Mouse (Mus musculus) kidney, adult 2 months (tissue): ENCODE measurements around the gene Ube2c. TPM values are rescaled to one million over a fixed set of nuclear protein-coding genes. Genes with fewer than 3 reads are reported as not detected.

Source experiments
- DNase-seq: peaks from one replicate; pipeline ENCODE4 v3.0.0; 2021
- H3K27ac ChIP-seq: fragments of 200-500 bp; 2 replicates; pipeline ENCODE4 v1.5.1; 2012; ENCODE audit warnings: low read depth, low read length, control low read depth, inconsistent platforms; ENCODE audit not compliant: insufficient read depth
- H3K27me3 ChIP-seq: fragments of 200-500 bp; replicated peaks from 2 replicates; pipeline ENCODE4 v1.6.1; 2012; ENCODE audit warnings: mild to moderate bottlenecking, moderate library complexity, low read length, inconsistent platforms; ENCODE audit not compliant: control insufficient read depth, insufficient read depth
- H3K36me3 ChIP-seq: fragments of 200-500 bp; 2 replicates; pipeline ENCODE4 v1.6.1; 2012; ENCODE audit warnings: mild to moderate bottlenecking, moderate library complexity, low read length, inconsistent platforms; ENCODE audit not compliant: control insufficient read depth, insufficient read depth
- H3K4me1 ChIP-seq: fragments of 200-500 bp; 2 replicates; pipeline ENCODE4 v1.6.1; 2011; ENCODE audit warnings: low read length; ENCODE audit not compliant: control insufficient read depth, insufficient read depth
- H3K4me3 ChIP-seq: fragments of 200-500 bp; 2 replicates; pipeline ENCODE4 v1.5.1; 2011; ENCODE audit warnings: mild to moderate bottlenecking, low read depth, low read length, control low read depth; ENCODE audit not compliant: insufficient read depth
- CTCF ChIP-seq: fragments of 200-500 bp; conservative IDR thresholded peaks from 2 replicates; pipeline ENCODE4 v1.5.1; 2011; ENCODE audit warnings: low read depth, mild to moderate bottlenecking, control low read depth, low read length, moderate library complexity, mixed read lengths; ENCODE audit not compliant: insufficient read depth, insufficient read length
- POLR2A ChIP-seq: fragments of 200-500 bp; IDR thresholded peaks from one replicate; pipeline ENCODE4 v1.6.1; 2011; ENCODE audit warnings: low read depth, low read length, control low read depth
- WGBS: fragments of 180-500 bp; shearing (Covaris S2); methylation state at CpG from one replicate; pipeline ENCODE4 v1.1.7; 2018; 5-methylcytosine and 5-hydroxymethylcytosine counted together
- polyA plus RNA-seq: library from polyadenylated mRNA; depleted of rRNA; stranded (reverse); fragments of >200 nt; gene quantifications from 2 replicates; pipeline ENCODE4 v1.2.3, GENCODE M21; 2012; rRNA removed

Ube2c gene
- polyA plus RNA-seq, 1 experiment = 6.6 TPM

DNA sequence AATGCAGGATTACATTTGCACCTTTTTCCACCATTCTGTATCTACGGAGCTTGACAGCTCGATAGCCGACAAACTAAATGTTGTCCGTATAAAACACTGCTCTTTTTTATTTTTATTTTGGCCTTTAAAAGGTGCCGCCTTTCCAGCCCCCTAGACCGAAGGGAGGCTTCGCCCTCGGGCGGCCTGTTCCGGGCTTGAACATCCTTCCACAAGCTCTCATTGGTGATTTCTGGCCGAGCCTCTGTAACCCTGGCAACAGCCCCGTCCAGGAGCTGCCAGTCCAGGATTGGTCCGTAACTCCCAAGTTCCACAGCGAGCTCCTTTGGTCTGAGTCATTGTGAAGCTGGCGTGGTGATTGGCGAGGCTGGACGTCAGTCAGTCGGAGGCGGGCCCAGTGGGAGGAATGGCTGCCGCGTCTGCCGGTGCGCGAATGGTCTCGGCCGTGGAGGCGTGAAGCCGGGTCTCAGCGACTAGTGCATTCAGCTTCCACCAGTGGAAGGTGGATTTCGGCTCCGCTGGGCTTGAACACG is 53.0 kb downstream of the Ube2c start, which contains the start of gene Zswim1:
Zswim1 (plus strand) TSS at position 51 of the 530 bp plus-strand sequence.
- Histone ChIP-seq H3K4me3 (peak within 1 kb of the TSS; percentile 70), H3K27ac (peak within 1 kb of the TSS; percentile 33; the same call in 1 of the 2 replicates), H3K36me3 (peaks cover 3% of the 10 kb centered on the region; the same call in 1 of the 2 replicates), H3K4me1 (no peaks in the 10 kb centered on the region; the same call in 1 of the 2 replicates), H3K27me3 (no peaks in the 10 kb centered on the region)
- WGBS = 1% methylated on average over 32 of the region's 32 CpGs
- peak; percentile 100 for DNase-seq
- TF ChIP-seq CTCF (no peak), POLR2A (peak; percentile 91)

DNA sequence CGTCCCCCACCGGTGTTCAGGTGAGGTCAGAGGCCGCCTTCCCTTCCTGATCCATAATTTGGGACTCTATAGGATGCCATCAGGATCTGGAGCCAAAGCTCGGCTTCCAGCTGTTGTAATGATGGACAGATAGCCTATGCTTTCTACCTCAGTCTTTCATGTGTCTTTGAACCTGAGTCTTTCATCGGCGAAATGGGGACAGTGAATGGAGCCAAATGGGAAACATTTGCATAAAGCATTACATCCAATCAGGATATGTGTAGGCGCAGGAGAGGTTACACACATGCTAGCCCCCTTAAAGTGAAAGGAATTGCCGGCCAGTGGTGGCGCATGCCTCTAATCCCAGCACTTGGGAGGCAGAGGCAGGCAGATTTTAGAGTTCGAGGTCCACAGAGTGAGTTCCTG is 53.5 kb downstream of the Ube2c start:
- WGBS = 0% methylated on average over 10 of the region's 10 CpGs
- H3K4me1 ChIP-seq = no peaks in the 10 kb centered on the region; the same call in 1 of the 2 replicates
- H3K4me3 ChIP-seq = peak overlapping the region; percentile 70
- peak overlapping the region; percentile 33; the same call in 1 of the 2 replicates for H3K27ac ChIP-seq
- H3K36me3 ChIP-seq = peaks cover 3% of the 10 kb centered on the region; the same call in 1 of the 2 replicates
- DNase-seq = peak; percentile 51
- H3K27me3 ChIP-seq = no peaks in the 10 kb centered on the region
- no peak for TF ChIP-seq CTCF
- TF ChIP-seq POLR2A = no peak

DNA sequence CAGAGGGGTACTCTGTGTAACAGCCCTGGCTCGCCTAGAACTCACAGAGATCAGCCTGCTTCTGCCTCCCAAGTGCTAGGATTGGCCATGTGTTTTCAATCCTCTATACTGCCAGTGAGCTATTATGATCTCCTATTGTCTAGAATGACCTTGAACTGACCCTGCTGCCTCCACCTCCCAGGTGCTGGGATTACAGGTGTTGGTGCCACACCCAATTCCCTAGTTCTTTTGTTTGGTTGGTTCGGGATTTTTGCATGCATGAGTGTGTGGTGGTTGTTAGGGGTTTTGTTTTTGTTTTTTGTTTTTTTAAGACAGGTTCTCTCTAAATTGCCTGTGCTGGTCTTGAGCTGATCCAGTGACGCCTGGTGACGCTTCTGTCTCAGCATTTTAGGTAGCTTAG is 54.3 kb downstream of the Ube2c start:
- H3K4me3 ChIP-seq = no peak overlapping the region
- H3K27ac ChIP-seq = no peak overlapping the region
- H3K4me1 ChIP-seq = no peaks in the 10 kb centered on the region; the same call in 1 of the 2 replicates
- peaks cover 3% of the 10 kb centered on the region; the same call in 1 of the 2 replicates for H3K36me3 ChIP-seq
- H3K27me3 ChIP-seq = no peaks in the 10 kb centered on the region
- TF ChIP-seq POLR2A (no peak), CTCF (no peak)
- WGBS = 87% methylated on average over 4 of the region's 4 CpGs
- no peak for DNase-seq

DNA sequence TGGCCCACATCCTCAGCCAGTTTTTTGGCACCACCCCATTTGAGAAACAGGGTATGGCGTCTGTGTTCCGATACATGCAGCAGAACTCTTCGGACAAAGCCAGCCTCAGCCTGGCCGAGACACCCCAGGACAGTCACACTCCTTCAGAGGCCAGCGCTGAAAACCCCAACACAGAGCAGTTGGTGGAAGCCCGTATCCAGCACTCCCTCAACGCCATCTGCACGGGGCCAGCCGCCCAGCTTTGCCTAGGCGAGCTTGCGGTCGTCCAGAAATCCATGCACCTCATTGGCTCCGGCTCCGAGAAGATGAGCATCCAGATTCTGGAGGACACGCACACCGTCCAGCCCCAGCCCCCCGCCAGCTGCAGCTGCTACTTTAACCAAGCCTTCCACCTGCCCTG is 55.8 kb downstream of the Ube2c start:
- Histone ChIP-seq H3K27ac (no peak overlapping the region), H3K4me3 (no peak overlapping the region), H3K4me1 (no peaks in the 10 kb centered on the region; the same call in 1 of the 2 replicates), H3K27me3 (no peaks in the 10 kb centered on the region), H3K36me3 (peaks cover 3% of the 10 kb centered on the region; the same call in 1 of the 2 replicates)
- no peak for DNase-seq
- 97% methylated on average over 17 of the region's 17 CpGs for WGBS
- TF ChIP-seq CTCF = no peak
- no peak for TF ChIP-seq POLR2A

DNA sequence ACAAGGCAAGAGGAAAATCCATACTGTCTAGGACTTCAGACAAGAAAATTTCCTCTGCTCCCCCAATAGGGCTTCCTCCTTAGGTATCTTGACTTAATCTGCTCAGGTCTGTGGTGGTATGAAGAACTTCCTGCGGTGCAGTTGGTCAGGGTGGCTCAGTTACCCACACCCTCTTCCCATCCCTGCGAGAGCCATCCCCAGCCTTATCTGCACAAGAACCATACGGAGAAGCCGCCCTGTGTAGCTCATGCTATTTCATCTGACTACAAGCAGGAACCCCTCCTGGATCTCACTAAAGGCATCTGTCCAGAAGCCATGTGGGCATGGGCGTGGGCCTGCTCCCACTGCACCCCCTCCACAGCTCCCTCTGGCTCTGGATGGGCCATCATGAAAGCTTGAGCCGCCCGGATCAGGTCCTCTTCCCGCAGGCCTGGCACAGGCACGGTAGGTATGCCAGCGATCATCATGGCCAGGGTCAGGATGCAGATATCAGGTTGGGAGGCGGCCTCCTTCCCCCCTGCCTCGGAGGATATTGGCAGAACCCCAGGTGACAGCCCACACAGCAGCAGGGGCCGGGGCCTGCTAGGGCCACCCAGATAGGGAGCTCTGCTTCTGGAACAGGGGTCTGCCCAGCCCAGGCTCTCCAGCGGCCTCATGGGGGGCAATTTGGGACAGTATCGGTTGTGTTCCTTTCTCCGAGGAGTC is 57.6 kb downstream of the Ube2c start:
- H3K27ac ChIP-seq = no peak overlapping the region
- H3K36me3 ChIP-seq = peaks cover 3% of the 10 kb centered on the region; the same call in 1 of the 2 replicates
- TF ChIP-seq POLR2A (no peak), CTCF (no peak)
- no peaks in the 10 kb centered on the region for H3K27me3 ChIP-seq
- no peak for DNase-seq
- H3K4me3 ChIP-seq = no peak overlapping the region
- H3K4me1 ChIP-seq = no peaks in the 10 kb centered on the region; the same call in 1 of the 2 replicates
- 83% methylated on average over 16 of the region's 16 CpGs for WGBS

Other genes with a start within 250 kb of the Ube2c start
- 459 and 460 TPM in 2 replicates for gene Wfdc2, start 207.5 kb upstream of the Ube2c start, polyA plus RNA-seq
- gene Spint3, start 196.4 kb upstream of the Ube2c start, polyA plus RNA-seq = not detected in 2 replicates
- not detected in 2 replicates for gene Wfdc6a, start 184.5 kb upstream of the Ube2c start, polyA plus RNA-seq
- not detected in 2 replicates for gene Eppin, start 176.3 kb upstream of the Ube2c start, polyA plus RNA-seq
- gene Wfdc6b, start 156.4 kb upstream of the Ube2c start, polyA plus RNA-seq = not detected in 2 replicates
- gene Wfdc8, start 156.3 kb upstream of the Ube2c start, polyA plus RNA-seq = not detected in 2 replicates
- 9.2 and 10.3 TPM in 2 replicates for gene Wfdc16, start 131.1 kb upstream of the Ube2c start, polyA plus RNA-seq
- not detected in 2 replicates for gene Wfdc10, start 113.9 kb upstream of the Ube2c start, polyA plus RNA-seq
- not detected in 2 replicates for gene Wfdc9, start 113.3 kb upstream of the Ube2c start, polyA plus RNA-seq
- gene Wfdc11, start 95.8 kb upstream of the Ube2c start, polyA plus RNA-seq = not detected in 2 replicates
- gene Wfdc13, start 84.8 kb upstream of the Ube2c start, polyA plus RNA-seq = not detected in 2 replicates
- not detected in 2 replicates for gene Spint4, start 71.4 kb upstream of the Ube2c start, polyA plus RNA-seq
- gene Spint5, start 54.6 kb upstream of the Ube2c start, polyA plus RNA-seq = not detected in 2 replicates
- 0.57 and 1.0 TPM in 2 replicates for gene Wfdc3, start 24.0 kb upstream of the Ube2c start, polyA plus RNA-seq
- gene Dnttip1, start 23.9 kb upstream of the Ube2c start, polyA plus RNA-seq = 32.6 and 34.5 TPM in 2 replicates
- 124 TPM in 1 of 2 replicates, not detected in the other for gene Tnnc2, start 10.1 kb downstream of the Ube2c start, polyA plus RNA-seq
- 23.2 and 32.9 TPM in 2 replicates for gene Snx21, start 15.9 kb downstream of the Ube2c start, polyA plus RNA-seq
- gene Acot8, start 35.0 kb downstream of the Ube2c start, polyA plus RNA-seq = 68.4 and 75.7 TPM in 2 replicates
- gene Zswim3, start 35.2 kb downstream of the Ube2c start, polyA plus RNA-seq = 2.2 and 2.7 TPM in 2 replicates
- 11.7 and 11.8 TPM in 2 replicates for gene Zswim1, start 52.8 kb downstream of the Ube2c start, polyA plus RNA-seq
- 0.20 TPM in 1 of 2 replicates, not detected in the other for gene Spata25, start 58.6 kb downstream of the Ube2c start, polyA plus RNA-seq
- gene Ctsa, start 63.0 kb downstream of the Ube2c start, polyA plus RNA-seq = 504 and 687 TPM in 2 replicates
- gene Neurl2, start 63.6 kb downstream of the Ube2c start, polyA plus RNA-seq = 3.7 and 4.7 TPM in 2 replicates
- gene Pltp, start 87.8 kb downstream of the Ube2c start, polyA plus RNA-seq = 39.6 and 41.5 TPM in 2 replicates
- gene Pcif1, start 109.4 kb downstream of the Ube2c start, polyA plus RNA-seq = 37.2 and 43.1 TPM in 2 replicates
- 20.4 and 25.7 TPM in 2 replicates for gene Zfp335, start 141.9 kb downstream of the Ube2c start, polyA plus RNA-seq
- 1.7 and 1.8 TPM in 2 replicates for gene Mmp9, start 170.9 kb downstream of the Ube2c start, polyA plus RNA-seq
- 1.5 and 2.2 TPM in 2 replicates for gene Slc12a5, start 190.9 kb downstream of the Ube2c start, polyA plus RNA-seq